Mouse (Mus musculus) layer of hippocampus, adult 8-10 months (tissue): Measurements from ENCODE around the gene Nop58. TPM values are rescaled to one million over a fixed set of nuclear protein-coding genes. Genes with fewer than 3 reads are reported as not detected.
A peak's percentile ranks its signal among the peaks of the same experiment; 100 is the strongest.
"Not testable (repeated sequence)": the region's sequence is repeated elsewhere in the genome, so short reads cannot be mapped to it uniquely, and the experiment has no call there.

Source experiments
- DNase-seq, 2 experiments: peaks; one replicate each; pipeline ENCODE4 v3.0.0; 2022; ENCODE audit warnings: low spot score in 2 of 2
- total RNA-seq, 4 experiments: library from RNA; stranded (reverse); gene quantifications; 2 replicates each; pipeline ENCODE4 v1.2.4; 2022

Gene Nop58
- 10 to 100 TPM; 51.2 to 67.0 (median 56.5) TPM for total RNA-seq

- DNase-seq = peak; percentile 92 to 94
Observed at GRCm38 (mm10) chr1:59684819-59685755, at the start of gene Nop58. Gene Nop58, plus strand, starts transcription at chr1:59684971.

GRCm38 (mm10) chr1:59636349-59636748, 48.4 kb upstream of the Nop58 start:
- no peak for DNase-seq

DNA sequence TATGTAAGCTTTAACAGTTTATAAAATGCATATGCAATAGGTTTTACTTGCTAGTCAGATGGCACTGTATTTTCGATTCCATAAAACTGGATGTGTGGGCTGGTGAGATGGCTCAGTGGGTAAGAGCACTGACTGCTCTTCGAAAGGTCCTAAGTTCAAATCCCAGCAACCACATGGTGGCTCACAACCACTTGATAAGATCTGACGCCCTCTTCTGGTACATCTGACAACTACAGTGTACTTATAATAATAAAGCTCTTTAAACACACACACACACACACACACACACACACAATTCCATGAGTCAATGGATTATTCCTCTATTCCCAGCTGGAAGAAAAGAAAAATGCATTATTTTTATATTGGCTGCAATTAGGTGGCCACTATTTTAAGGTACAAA, 46.4 kb upstream of the Nop58 start:
- no peak for DNase-seq

DNA sequence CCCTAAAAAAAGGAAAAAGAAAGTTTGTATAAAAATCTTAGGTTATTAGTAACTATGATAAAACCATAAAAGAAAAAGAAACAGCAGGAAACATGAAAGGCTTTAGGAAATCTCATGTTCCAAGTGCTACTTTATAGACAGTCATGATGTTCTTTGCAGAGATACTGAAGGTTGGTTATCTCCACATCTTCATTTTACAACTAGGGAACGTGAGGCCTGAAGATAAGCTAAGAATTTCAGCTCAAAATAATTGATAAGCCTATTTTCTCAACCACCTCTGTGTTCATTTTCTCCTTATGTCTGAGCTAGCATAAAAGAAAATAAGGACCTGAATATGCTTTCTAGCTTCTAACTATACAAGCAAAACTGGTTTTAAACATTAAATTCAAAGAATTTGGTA, 42.3 kb upstream of the Nop58 start:
- no peak for DNase-seq

DNA sequence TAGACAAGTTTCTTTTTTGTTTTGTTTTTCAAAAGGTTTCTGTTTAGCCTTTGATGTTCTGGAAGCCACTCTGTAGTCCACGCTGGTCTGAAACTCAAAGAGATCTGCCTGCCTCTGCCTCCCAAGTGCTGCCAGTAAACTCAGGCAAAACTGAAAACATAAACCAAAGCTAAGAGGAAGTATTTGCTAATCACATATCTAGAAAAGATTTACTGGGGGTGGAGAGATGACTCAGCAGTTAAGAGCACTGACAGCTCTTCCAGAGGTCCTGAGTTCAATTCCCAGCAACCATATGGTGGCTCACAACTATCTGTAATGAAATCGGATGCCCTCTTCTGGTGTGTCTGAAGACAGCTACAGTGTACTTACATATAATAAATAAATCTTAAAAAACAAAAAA, 38.3 kb upstream of the Nop58 start:
- not testable (repeated sequence) for DNase-seq

DNA sequence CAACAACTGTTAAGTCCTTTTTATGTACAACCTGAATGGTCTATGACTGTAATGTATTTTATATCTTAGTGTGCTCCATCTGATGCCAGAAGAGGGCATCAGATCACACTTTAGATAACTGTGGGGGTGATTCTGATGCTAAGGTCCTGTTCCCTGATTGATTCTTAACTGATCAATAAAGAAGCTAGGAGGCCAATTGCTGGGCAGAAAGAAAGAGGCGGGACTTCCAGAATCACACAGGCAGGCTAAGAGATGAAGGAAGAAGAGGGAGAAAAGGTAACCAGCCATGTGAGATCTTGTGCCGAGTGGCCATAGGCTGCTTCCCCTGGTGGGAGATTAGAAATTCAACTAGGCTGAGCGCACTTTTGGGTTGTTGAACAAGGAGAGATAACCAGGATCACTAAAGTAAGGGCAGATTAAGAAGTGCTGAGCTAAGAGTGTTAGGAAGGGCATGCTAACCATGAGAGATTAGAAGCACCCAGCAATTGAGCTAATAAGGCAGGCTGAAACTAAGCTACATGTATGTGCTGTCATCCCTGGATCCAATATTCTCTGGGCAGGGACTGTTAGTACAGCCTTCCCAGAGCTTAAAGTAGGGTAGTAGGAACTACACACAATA, 33.5 kb upstream of the Nop58 start:
- no peak for DNase-seq

GRCm38 (mm10) chr1:59653243-59653911, 31.4 kb upstream of the Nop58 start:
- no peak for DNase-seq

- no peak for DNase-seq
Observed at GRCm38 (mm10) chr1:59656244-59657171, 28.3 kb upstream of the Nop58 start.

- DNase-seq = no peak
Observed at GRCm38 (mm10) chr1:59663456-59664135, 21.2 kb upstream of the Nop58 start.

- no peak for DNase-seq
Observed at GRCm38 (mm10) chr1:59668871-59669270, 15.9 kb upstream of the Nop58 start.

- DNase-seq = peak in 1 of 2 experiments; percentile 12
Observed at GRCm38 (mm10) chr1:59669962-59670630, 14.7 kb upstream of the Nop58 start.

DNA sequence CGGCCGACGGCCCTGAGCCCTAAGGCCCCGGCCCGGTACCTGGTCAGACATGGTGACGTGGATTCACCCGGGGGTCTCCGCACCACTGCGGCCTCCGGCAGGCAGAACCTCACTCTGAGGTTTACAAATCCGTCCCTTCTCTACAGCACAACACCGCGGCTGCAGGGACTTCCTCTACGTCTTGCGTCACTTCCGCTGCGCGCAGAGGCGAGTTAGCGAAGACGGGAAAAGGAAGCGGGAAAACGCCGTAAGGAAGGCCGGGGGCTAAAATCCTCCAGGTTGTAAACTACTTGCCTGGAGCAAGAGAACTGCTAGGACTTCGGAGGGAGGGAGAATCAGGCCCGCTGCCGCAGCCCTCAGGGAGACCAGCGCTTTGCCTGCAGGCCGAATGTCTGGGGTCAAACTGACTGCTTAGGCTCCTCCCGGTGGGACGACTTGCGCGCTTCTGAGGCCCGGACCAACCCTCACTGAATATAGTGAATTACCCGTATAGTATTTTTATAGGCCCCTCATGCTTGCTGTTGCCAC, 14.1 kb upstream of the Nop58 start, which contains the start of gene Sumo1:
Sumo1 (minus strand) TSS at position 194 of the 528 bp plus-strand sequence.
- DNase-seq = peak; percentile 80 to 82

DNA sequence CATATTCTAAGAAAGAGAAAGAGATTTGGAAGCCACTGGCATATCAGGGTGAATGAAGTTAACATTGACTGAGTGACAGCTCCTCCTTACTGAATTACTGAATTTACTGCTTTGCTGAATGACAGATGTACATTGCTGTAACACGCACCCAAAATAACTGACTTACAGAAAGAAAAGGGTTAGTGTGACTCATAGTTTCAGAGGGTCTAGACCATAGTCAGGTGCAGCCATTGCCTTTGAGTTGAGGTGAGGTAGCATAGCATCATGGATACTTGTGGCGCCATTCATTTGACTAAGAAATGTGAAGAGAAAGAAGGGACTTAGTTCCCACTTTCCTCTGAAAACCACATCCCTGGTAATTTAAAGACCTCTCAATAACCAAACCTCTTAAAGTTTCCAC, 11.1 kb upstream of the Nop58 start:
- no peak for DNase-seq

GRCm38 (mm10) chr1:59683926-59684818, 599 bp upstream of the Nop58 start:
- DNase-seq = peak; percentile 15 to 26

DNA sequence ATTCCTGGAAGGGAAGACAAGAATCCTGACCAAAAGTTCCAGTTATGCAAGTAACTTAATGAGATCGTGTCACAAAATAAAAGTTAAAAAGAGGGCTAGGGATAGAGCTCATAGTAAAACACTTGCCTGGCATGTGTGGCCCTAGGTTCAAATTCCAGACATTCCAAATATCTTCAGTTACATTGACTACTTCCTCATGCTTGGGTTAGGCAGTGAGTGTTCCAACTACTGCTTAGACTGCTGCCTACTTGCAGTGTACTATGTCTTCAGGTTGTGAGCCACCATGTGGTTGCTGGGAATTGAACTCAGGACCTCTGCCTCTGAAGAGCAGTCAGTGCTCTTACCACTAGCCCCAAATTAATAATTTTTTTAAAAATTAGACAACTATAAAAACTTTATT, 2.7 kb downstream of the Nop58 start:
- DNase-seq = no peak

DNA sequence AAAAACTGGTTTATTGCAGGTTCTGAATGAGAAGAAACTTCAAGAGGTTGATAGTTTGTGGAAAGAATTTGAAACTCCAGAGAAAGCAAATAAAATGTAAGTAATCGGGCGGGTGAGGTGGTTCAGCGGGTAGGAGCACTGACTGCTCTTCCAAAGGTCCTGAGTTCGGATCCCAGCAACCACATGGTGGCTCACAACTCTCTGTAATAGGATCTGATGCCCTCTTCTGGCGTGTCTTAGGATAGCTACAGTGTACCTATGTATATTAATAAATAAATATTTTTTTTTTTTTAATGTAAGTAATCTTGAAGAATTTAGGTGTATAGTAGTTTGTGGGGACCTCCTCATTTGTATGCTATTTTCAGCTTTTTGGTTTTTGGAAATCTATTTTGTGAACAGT, 5.7 kb downstream of the Nop58 start:
- no peak for DNase-seq

DNA sequence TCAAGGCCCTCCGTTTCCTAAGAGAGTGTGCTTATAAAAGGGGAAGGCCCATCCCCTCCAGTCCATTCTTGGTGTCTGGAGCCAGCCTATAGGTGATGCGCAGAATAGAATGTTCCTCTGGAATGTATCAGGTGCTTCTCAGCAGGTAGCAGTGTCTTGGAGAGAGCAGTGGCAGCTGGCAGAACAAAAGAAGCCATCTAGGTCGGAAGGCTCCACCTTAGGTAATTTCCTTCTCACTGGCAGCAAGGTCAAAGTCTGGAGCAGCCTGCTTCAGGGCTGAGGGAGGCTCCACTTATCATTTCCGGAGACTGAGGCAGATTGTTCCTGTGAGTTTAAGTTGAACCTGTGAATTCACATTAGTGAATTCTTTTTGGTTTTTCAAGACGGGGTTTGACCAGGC, 13.0 kb downstream of the Nop58 start:
- DNase-seq = no peak

DNA sequence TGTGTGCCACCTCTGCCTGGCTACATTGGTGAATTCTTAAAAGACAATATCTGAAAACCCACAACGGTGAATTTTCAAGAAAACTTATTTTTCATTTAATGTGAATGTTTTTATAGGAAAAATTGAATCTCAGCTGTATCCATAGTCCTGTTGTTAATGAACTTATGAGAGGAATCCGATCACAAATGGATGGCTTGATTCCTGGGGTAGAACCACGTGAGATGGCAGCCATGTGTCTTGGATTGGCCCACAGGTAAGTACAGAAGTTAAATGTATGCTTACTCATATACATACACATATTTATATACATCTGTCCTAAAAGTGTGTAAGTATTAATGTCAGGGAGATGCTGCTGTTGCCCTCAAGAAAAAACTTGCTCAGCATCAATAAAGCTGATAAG, 13.4 kb downstream of the Nop58 start:
- DNase-seq = no peak

DNA sequence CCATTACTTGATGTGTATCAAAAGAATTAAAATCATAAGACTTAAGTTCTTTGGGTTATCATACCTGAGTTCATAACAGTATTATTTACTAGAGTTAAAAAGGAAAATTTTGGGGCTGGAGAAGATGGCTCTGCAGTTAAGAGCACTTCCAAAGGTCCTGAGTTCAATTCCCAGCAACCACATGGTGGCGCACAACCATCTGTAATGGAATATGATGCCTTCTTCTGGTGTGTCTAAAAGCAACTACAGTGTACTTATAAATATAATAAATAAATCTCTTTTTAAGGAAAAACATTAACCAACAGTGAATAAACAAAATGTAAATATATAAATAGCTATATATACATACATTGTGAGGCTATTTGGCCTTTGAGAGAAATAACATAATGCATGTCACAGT, 17.0 kb downstream of the Nop58 start:
- no peak for DNase-seq
